Mouse (Mus musculus) midbrain, embryonic 16.5 days (tissue): ENCODE measurements around the gene Olfr525. TPM values are rescaled to one million over a fixed set of nuclear protein-coding genes. Genes with fewer than 3 reads are reported as not detected.

Source experiments
- ATAC-seq: fragments of 200-750 bp; cut with Nextera tagmentation; 2 replicates; pipeline ENCODE4 v1.8.0; 2017; ENCODE audit warnings: moderate TSS enrichment
- H3K27ac ChIP-seq: fragments of 300-500 bp; sonication (generic); 2 replicates; pipeline ENCODE4 v1.5.1; 2014; ENCODE audit warnings: mild to moderate bottlenecking, low read length, mixed read lengths
- H3K27me3 ChIP-seq: fragments of 300-500 bp; sonication (generic); 2 replicates; pipeline ENCODE4 v1.6.1; 2014; ENCODE audit warnings: low read depth, low read length, mixed read lengths; ENCODE audit not compliant: control insufficient read depth, insufficient read depth
- H3K36me3 ChIP-seq: fragments of 300-500 bp; sonication (generic); 2 replicates; pipeline ENCODE4 v1.6.1; 2014; ENCODE audit warnings: mild to moderate bottlenecking, low read length, moderate library complexity, mixed read lengths; ENCODE audit not compliant: control insufficient read depth, insufficient read depth
- H3K4me1 ChIP-seq: fragments of 300-500 bp; sonication (generic); 2 replicates; pipeline ENCODE4 v1.6.1; 2014; ENCODE audit warnings: mild to moderate bottlenecking, low read length, mixed read lengths; ENCODE audit not compliant: control insufficient read depth, insufficient read depth
- H3K4me2 ChIP-seq: fragments of 300-500 bp; sonication (generic); 2 replicates; pipeline ENCODE4 v1.6.1; 2014; ENCODE audit warnings: mild to moderate bottlenecking, low read length, mixed read lengths
- H3K4me3 ChIP-seq: fragments of 300-500 bp; sonication (generic); 2 replicates; pipeline ENCODE4 v1.5.1; 2014; ENCODE audit warnings: low read depth, mild to moderate bottlenecking, low read length, moderate library complexity, mixed read lengths
- H3K9ac ChIP-seq: fragments of 300-500 bp; sonication (generic); 2 replicates; pipeline ENCODE4 v1.6.1; 2014; ENCODE audit warnings: low read depth, low read length, mixed read lengths
- H3K9me3 ChIP-seq: fragments of 300-500 bp; sonication (generic); replicated peaks from 2 replicates; pipeline ENCODE4 v1.6.1; 2014; ENCODE audit warnings: mild to moderate bottlenecking, low read length, mixed read lengths; ENCODE audit not compliant: control insufficient read depth, poor library complexity, severe bottlenecking
- whole genome bisulfite sequencing: fragments of 180-500 bp; shearing (Covaris S2); extraction: QIAGEN DNeasy Blood & Tissue Kit; methylation state at CpG from one replicate; pipeline ENCODE4 v1.1.7; 2014; 5-methylcytosine and 5-hydroxymethylcytosine counted together
- polyA plus RNA-seq: library from polyadenylated mRNA; unstranded; fragments of >200 nt; fragmentation: Nextera tagmentation; extraction: Ambion mirVana; gene quantifications from 2 replicates; pipeline ENCODE4 v1.2.1, GENCODE M21; 2015

Olfr525 gene
- polyA plus RNA-seq, result not detected in 2 replicates

DNA sequence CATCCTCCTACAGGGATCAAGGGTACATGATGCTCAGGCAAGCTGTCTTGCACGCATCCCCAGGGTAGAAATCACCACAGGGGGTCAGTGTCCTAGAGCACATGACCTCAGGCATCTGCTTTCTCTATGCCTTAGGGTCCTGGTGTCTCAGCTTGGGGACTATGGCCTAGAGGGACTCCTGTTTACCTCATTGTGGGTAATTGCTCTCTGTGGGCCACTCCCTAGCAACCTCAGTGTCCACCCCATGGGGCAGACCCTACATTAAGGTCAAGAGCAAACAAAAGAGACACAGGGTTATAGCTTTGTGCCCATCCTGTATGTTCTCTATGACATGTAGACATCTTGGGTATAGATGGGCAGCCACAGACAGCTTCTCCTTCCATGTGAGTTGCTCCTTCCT lies at the start of gene Olfr525:
Gene Olfr525 (plus strand): TSS at position 301 of the 400 bp plus-strand sequence.
- no peaks in the 10 kb centered on the region for H3K4me1 ChIP-seq
- no peaks in the 10 kb centered on the region for H3K36me3 ChIP-seq
- H3K27ac ChIP-seq, result no peak within 1 kb of the TSS
- no peaks in the 10 kb centered on the region for H3K9me3 ChIP-seq
- no peaks in the 10 kb centered on the region for H3K27me3 ChIP-seq
- no peak for ATAC-seq
- H3K4me2 ChIP-seq, result no peak within 1 kb of the TSS
- no peak within 1 kb of the TSS for H3K9ac ChIP-seq
- no peak within 1 kb of the TSS for H3K4me3 ChIP-seq
- 50% methylated on average over 1 of the region's 1 CpGs for WGBS

DNA sequence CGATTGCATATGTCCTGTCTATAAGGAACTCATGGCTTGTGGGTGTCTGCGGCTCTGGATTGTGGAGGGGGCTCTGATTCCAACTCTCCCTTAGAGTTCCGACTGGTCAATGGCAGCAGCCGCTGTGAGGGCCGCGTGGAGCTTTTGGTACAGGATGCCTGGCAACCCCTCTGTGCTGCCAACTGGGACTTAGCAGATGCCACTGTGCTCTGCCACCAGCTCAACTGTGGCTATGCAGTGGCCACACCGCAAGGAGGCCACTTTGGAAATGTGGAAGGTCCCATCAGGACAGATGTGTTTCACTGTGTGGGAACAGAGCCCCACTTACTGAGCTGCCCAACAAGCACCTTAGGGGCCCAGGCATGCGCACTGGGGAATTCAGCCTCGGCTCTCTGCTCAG lies 24.9 kb upstream of the Olfr525 start:
- H3K9ac ChIP-seq, result no peak overlapping the region
- no peak for ATAC-seq
- H3K4me3 ChIP-seq, result no peak overlapping the region
- no peaks in the 10 kb centered on the region for H3K4me1 ChIP-seq
- no peaks in the 10 kb centered on the region for H3K27me3 ChIP-seq
- WGBS, result 92% methylated on average over 9 of the region's 9 CpGs
- H3K4me2 ChIP-seq, result no peak overlapping the region
- no peak overlapping the region for H3K27ac ChIP-seq
- no peaks in the 10 kb centered on the region for H3K36me3 ChIP-seq
- H3K9me3 ChIP-seq, result no peaks in the 10 kb centered on the region

- 74% methylated on average over 6 of the region's 6 CpGs for WGBS
These were observed 23.8 kb upstream of the Olfr525 start for GRCm38 (mm10) chr7:140296876-140297275.

DNA sequence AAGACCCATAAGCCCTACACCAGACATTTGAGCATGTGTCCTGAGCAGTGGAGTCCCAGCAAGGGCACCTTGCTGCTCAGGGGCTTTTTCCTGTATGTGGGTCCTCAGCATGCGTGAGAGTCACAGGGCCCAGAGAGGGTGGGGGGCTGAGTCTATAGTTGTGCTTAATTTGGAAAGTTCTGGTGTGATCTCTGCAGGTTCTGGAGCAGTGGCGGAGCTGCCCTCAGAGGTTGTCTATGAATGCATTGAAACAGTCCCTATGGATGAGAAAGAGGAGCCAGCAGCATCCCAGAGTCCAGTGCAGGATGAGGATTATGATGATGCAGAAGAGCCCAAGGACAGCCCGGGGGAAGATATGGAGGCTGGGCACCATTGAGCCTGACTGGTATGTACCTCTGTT lies 21.2 kb upstream of the Olfr525 start:
- Histone ChIP-seq H3K4me2 (no peak overlapping the region), H3K4me1 (no peaks in the 10 kb centered on the region), H3K4me3 (no peak overlapping the region), H3K36me3 (no peaks in the 10 kb centered on the region), H3K27ac (no peak overlapping the region), H3K9ac (no peak overlapping the region), H3K27me3 (no peaks in the 10 kb centered on the region), H3K9me3 (no peaks in the 10 kb centered on the region)
- WGBS, result 89% methylated on average over 3 of the region's 3 CpGs
- ATAC-seq, result no peak

More at GRCm38 (mm10) chr7:140296876-140297275, 23.8 kb upstream of the Olfr525 start:
- no peak for ATAC-seq
- H3K4me3 ChIP-seq, result no peak overlapping the region
- no peak overlapping the region for H3K27ac ChIP-seq
- no peaks in the 10 kb centered on the region for H3K36me3 ChIP-seq
- no peaks in the 10 kb centered on the region for H3K27me3 ChIP-seq
- H3K9ac ChIP-seq, result no peak overlapping the region
- no peaks in the 10 kb centered on the region for H3K9me3 ChIP-seq
- no peak overlapping the region for H3K4me2 ChIP-seq
- no peaks in the 10 kb centered on the region for H3K4me1 ChIP-seq

DNA sequence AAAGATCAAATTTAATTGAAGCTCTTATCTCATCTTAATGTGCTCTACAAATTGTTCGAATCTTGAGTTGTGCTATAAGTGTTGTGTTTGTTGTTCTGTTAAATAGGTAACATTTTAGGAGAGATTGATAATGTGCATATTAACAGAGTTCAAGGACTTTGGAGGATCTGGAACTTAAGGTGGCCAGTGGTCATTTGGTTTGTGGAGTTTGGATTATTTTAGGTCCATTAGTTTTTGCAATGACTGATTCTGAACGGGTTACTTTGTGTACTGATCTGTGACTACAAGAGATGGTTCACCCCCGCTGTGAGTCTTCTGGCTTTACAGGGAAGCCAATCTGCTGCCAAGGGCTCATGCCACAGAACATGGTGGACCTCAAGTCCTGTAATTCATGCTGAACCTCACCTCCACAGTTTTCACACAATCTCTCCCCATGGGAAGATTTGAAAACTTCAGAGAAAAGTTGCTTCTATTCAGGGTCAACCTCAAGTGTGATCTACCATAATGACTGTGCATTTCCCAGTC lies 735 bp upstream of the Olfr525 start:
- no peak for ATAC-seq
- Histone ChIP-seq H3K4me1 (no peaks in the 10 kb centered on the region), H3K27ac (no peak overlapping the region), H3K36me3 (no peaks in the 10 kb centered on the region), H3K27me3 (no peaks in the 10 kb centered on the region), H3K4me2 (no peak overlapping the region), H3K4me3 (no peak overlapping the region), H3K9me3 (no peaks in the 10 kb centered on the region), H3K9ac (no peak overlapping the region)
- 86% methylated on average over 3 of the region's 3 CpGs for WGBS

- no peak overlapping the region for H3K27ac ChIP-seq
- H3K27me3 ChIP-seq, result no peaks in the 10 kb centered on the region
- no peak overlapping the region for H3K4me2 ChIP-seq
- H3K9me3 ChIP-seq, result no peaks in the 10 kb centered on the region
- no peak overlapping the region for H3K4me3 ChIP-seq
- no peaks in the 10 kb centered on the region for H3K36me3 ChIP-seq
- H3K9ac ChIP-seq, result no peak overlapping the region
- no peaks in the 10 kb centered on the region for H3K4me1 ChIP-seq
- no peak for ATAC-seq
These were observed 477 bp downstream of the Olfr525 start for GRCm38 (mm10) chr7:140321135-140321534.

DNA sequence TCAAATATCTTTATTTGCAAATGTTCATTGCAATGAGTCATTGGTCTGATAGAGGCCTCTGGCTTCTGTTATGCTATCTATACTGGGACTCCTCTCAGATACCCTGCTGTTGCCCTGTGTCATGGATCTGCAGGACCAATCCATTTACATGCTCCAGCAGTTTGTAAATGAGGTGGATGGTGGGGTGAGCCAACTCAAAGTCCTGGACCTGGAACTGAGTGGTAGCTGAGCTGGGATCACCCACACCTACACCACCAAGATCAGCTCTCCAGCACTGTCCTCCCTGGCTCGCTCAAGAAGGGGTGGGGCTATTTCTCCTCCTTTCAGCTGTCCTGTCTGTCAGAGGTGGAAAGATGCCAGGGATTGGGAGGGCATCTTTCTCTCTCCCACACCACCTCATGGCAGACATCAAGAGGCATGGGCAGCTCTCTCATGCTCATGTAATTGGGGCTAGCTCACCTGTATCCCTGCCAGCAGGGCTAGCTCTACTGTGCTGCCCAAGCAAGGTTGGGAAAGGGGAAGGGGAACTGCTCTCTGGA lies 9.2 kb downstream of the Olfr525 start:
- Histone ChIP-seq H3K9me3 (no peaks in the 10 kb centered on the region), H3K27me3 (no peaks in the 10 kb centered on the region), H3K4me2 (no peak overlapping the region), H3K4me3 (no peak overlapping the region), H3K9ac (no peak overlapping the region), H3K27ac (no peak overlapping the region), H3K4me1 (no peaks in the 10 kb centered on the region), H3K36me3 (no peaks in the 10 kb centered on the region)
- 65% methylated on average over 1 of the region's 1 CpGs for WGBS
- ATAC-seq, result no peak

- Histone ChIP-seq H3K4me3 (no peak within 1 kb of the TSS), H3K27me3 (no peaks in the 10 kb centered on the region), H3K4me2 (no peak within 1 kb of the TSS), H3K36me3 (no peaks in the 10 kb centered on the region), H3K9me3 (no peaks in the 10 kb centered on the region), H3K27ac (no peak within 1 kb of the TSS), H3K9ac (no peak within 1 kb of the TSS), H3K4me1 (no peaks in the 10 kb centered on the region)
- 60% methylated on average over 2 of the region's 2 CpGs for WGBS
- ATAC-seq, result no peak
These were observed 13.1 kb downstream of the Olfr525 start, which contains the start of gene Olfr527 for GRCm38 (mm10) chr7:140333717-140334116. Gene Olfr527, plus strand, starts transcription at chr7:140334017.

GRCm38 (mm10) chr7:140361571-140361970 lies 40.9 kb downstream of the Olfr525 start, which contains the start of gene Olfr60:
Gene Olfr60, minus strand, starts transcription at chr7:140361671.
- Histone ChIP-seq H3K4me2 (no peak within 1 kb of the TSS), H3K4me3 (no peak within 1 kb of the TSS), H3K4me1 (no peaks in the 10 kb centered on the region), H3K9ac (no peak within 1 kb of the TSS), H3K36me3 (no peaks in the 10 kb centered on the region), H3K27me3 (no peaks in the 10 kb centered on the region), H3K27ac (no peak within 1 kb of the TSS), H3K9me3 (no peaks in the 10 kb centered on the region)
- no peak for ATAC-seq
- 70% methylated on average over 3 of the region's 3 CpGs for WGBS
